Mouse (Mus musculus) kidney, adult 2 months (tissue): ENCODE data around the gene Gatd1.

ENCODE experiments used
- CTCF ChIP-seq: fragments of 200-500 bp; conservative IDR thresholded peaks from 2 replicates; pipeline ENCODE4 v1.5.1; 2011; ENCODE audit warnings: low read depth, mild to moderate bottlenecking, control low read depth, low read length, moderate library complexity, mixed read lengths; ENCODE audit not compliant: insufficient read depth, insufficient read length
- POLR2A ChIP-seq: fragments of 200-500 bp; IDR thresholded peaks from one replicate; pipeline ENCODE4 v1.6.1; 2011; ENCODE audit warnings: low read depth, low read length, control low read depth

DNA sequence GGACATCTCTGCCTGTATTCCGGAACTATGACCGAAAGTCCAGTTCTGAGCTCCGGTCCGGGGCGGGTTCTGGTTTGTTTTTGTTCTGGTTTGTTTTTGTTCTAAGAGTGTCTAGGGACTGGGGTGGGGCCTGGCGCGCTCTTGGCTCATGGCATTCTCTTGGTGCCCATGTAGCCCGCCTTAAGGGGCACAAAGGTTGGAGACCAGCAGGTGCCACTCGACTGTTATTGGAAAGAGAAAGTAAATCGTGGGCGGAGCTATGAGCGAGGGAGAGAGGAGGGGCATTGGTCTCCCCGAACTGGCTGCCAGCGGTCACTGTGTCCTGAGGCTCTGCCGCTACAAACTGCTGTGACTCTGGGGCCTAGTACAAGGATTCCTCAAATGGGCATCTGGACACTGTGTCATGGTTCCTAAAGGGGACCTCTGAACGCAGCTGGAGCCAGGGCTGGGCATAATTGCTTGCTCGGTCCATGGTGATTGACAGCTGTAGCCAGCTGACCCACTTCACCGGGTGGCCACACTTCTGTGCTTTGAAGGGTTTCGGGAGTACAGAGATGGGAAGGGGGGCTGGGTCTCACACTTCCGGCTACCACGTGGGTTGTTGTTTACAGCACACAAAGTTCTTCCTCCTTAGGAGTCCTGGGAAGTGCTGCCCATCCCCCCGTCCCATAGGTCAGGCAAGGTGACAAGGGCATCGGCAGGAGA is 41.8 kb upstream of the Gatd1 start:
- no peak for TF ChIP-seq CTCF
- TF ChIP-seq POLR2A, result no peak
